Mouse (Mus musculus) right cerebral cortex, postnatal 14 days (tissue): ENCODE data around the gene 2510039O18Rik.

Experiments
- DNase-seq: peaks from one replicate; pipeline ENCODE4 v3.0.0; 2022

Gene 2510039O18Rik

DNA sequence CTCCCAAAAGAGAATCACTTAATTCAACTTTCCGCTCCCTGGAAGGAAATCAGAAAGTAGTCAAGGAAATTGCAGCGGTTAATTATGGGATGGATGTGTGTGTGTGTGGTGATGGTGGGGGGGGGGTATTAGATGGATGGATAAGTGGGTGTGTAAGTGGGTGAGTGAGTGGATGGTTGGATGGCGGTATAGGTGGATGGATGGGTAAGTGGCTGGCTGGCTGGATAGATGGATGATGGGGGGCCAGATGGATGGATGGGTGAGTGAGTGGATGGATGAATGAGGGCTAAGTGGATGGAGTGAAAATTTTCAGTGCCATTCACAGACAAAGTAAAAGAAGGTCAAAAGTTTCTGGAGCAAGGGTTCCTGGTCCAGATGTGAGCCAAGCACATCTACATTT, 3.7 kb upstream of the 2510039O18Rik start:
- DNase-seq, result no peak

GRCm38 (mm10) chr4:147937486-147937885, 3.2 kb upstream of the 2510039O18Rik start:
- no peak for DNase-seq

DNA sequence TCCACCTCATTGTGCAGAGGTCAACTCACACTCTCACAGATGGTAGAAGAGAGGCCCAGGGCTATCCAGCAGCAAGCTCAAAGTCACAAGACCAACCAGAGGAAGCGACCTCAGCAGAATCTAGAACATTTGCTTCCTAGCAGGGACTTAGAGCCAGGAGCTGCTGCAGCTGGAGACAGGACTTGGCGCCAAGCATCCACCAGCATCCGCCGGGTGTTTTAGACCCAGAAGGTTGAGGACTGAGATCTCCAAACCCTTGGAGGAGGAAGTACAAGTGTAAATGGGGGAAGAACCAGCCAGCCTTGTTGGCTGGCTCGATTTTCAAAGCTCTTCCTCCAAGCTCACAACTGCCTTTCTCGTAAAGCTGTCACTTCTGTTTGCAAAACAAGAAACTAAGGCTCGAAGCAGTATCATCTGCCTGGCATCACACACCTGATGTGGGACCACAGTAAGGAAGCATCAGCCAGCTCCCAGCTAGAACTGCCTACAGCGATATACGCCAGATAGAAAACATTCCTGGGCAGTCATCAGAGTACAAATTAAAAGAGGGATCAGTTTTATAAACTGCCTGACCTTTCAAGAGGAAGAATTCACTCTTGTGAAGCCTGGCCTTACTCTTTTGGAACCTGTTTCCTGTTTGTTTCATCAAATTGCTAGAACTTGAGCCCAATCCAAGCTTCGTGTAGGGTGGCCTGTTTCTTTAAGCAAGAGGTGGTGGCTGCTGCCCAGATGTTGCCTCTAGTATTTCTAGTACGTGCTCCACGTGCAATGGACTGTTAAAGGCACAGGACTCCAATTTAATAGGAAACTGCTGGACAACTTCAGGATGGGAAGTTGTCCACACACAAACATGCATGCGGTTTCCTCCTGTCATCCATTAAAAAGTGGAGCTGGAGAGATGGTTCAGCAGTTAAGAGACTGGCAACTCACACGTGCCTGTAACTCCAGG, 2.3 kb upstream of the 2510039O18Rik start:
- no peak for DNase-seq

GRCm38 (mm10) chr4:147940111-147940510, 584 bp upstream of the 2510039O18Rik start:
- no peak for DNase-seq

DNA sequence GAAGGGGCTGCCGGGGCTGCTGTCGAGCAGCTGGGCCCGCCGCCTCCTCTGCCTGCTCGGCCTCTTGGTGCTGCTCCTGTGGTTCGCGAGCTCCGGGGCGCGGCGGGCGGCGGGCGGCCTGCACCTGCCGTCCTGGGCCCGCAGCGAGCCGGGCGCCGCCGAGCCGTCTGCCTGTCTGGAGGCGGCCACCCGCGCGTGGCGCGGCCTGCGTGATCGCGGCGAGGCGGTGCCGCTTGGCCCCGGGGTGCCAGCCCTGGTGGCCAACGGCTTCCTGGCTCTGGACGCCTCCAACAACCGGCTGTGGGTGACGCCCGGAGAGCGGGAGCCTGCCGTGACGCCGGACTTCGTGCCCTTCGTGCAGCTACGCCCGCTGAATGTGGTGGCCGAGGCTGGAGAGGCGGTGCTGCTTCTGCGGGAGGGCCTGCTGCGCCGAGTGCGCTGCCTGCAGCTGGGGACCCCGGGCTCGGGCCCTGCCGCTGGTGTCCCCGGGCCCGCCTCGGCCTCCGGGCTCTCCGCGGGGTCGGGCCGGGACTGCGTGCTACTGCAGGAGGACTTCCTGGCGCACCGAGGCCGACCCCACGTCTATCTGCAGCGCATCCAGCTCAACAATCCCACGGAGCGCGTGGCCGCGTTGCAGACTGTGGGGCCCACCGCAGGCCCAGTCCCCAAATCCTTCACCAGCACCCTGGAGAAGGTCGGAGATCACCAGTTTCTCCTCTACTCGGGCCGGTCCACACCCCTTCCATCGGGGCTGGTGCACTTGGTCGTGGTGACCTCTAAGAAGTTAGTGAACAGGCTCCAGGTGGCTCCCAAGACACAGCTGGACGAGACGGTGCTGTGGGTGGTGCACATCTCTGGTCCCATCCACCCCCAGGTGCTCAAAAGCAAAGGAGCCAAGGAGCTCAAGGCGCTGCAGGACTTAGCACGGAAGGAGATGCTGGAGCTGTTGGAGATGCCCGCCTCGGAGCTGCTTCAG, 638 bp downstream of the 2510039O18Rik start:
- peak; percentile 49 for DNase-seq

GRCm38 (mm10) chr4:147943005-147943404, 2.3 kb downstream of the 2510039O18Rik start:
- no peak for DNase-seq

DNA sequence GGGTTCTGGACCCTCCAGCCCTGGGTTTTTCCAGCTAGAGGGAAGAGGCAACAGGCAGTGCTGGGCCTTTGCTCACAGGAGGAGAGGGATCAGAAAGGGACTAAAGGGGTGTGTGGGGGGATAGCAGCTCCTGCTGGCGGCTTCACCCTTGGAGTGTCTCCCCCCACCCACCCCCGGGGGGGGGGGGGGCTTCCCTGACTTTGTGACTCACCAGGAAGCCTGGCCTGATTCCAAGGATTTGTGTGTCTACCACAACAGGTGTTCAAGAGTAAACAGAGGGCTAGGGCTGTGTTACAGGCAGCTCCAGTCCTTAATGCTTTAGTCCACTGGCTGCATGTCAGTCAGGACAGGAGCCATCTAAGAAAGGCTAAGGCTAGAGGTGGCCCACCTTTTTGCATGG, 6.8 kb downstream of the 2510039O18Rik start:
- no peak for DNase-seq

GRCm38 (mm10) chr4:147953590-147953989, 12.9 kb downstream of the 2510039O18Rik start:
- peak; percentile 28 for DNase-seq

DNA sequence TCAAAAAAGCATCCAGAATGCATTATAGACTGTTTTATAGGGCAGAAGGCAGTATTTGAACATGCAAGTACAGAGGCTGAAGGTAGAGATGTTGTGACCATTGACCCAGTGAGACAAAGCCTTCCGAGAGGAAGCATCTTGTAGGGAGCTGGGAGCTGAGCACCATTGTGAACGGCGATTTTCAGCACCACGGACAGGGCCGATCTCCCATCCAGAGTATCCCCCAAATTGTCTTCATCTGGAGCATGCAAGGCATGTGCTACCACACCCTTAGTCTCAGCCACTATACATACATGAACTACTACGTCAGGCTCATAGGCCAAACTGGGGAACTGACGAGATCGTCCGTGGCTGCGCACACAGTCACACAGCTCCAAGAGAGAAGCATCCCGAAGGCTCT, 16.4 kb downstream of the 2510039O18Rik start:
- DNase-seq, result no peak

GRCm38 (mm10) chr4:147959881-147960831, 19.5 kb downstream of the 2510039O18Rik start:
- peak; percentile 78 for DNase-seq

- no peak for DNase-seq
These were observed 22.1 kb downstream of the 2510039O18Rik start for GRCm38 (mm10) chr4:147962781-147963180.

- DNase-seq, result no peak
These were observed 22.9 kb downstream of the 2510039O18Rik start for GRCm38 (mm10) chr4:147963623-147964022.

DNA sequence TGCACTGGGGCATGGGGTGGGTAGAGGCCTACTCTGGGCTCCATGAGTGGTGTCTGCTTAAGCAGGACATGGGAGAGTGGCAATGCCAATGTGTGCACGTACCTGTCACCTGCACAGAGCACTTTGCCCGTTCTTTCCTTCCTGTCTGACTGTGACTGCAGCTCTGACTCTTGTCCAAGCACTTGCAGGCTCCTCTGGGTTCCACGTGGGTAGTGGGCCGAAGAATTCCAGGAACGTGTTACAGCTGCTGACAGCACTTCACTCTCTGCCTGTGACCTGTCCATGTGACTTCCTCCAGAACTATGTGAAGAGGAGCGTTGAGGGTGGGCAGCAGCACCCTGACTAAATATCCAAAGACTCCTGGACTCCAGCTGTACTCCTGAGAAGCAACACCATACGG, 25.0 kb downstream of the 2510039O18Rik start:
- no peak for DNase-seq

- no peak for DNase-seq
These were observed 28.1 kb downstream of the 2510039O18Rik start for GRCm38 (mm10) chr4:147968816-147969215.

- no peak for DNase-seq
These were observed 28.6 kb downstream of the 2510039O18Rik start for GRCm38 (mm10) chr4:147969337-147969736.

GRCm38 (mm10) chr4:147976237-147976636, 35.5 kb downstream of the 2510039O18Rik start:
- no peak for DNase-seq

GRCm38 (mm10) chr4:147977726-147978125, 37.0 kb downstream of the 2510039O18Rik start:
- DNase-seq, result no peak

DNA sequence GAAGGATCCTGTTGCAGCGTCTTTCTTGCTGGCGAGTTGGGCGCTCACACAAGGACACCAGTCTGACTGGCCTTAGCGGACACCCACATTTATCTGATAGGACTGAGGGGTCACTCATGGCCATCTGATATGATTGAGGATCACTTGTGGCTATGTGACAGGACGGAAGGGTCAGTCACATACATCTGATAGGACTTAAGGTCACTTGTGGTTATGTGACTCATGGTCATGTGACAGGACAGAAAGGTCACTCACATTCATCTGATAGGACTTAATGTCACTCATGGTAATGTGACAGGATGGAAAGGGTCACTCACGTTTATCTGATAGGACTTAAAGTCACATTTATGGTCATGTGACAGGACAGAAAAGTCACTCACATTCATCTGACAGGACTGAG, 37.7 kb downstream of the 2510039O18Rik start:
- no peak for DNase-seq

GRCm38 (mm10) chr4:147979441-147979860, 38.8 kb downstream of the 2510039O18Rik start:
- no peak for DNase-seq

GRCm38 (mm10) chr4:147985205-147986132, 44.8 kb downstream of the 2510039O18Rik start, which contains the start of gene Nppb:
TSS of gene Nppb (plus strand) at chr4:147985788.
- no peak for DNase-seq

DNA sequence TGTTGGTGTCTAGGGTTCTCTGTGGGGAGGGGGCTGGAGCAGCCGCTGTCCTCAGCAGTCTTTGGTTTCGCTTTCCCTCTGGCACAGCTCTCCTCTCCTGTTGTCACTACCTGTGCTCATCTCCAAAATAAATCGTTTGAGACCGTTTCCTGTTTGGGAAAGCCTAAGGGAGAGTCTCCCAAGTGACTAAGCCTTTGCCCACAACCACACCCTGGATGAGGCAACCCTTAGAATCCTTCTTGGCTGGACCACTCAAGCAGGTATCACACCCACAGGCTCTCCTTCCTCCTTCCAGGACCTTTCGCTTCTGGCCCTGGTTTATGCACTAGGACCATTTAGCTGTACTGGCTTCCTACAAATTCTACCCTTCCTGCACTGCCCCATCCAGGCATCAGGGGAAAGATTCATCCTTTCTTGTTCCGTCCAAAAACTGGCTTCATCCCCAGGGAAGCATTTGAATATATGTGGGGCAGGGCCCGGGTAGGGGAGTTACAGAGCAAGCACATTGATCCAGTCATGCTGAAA, 52.9 kb downstream of the 2510039O18Rik start:
- no peak for DNase-seq
